Mouse (Mus musculus): ENCODE measurements around the gene Gapdhs. TPM values are rescaled to one million over a fixed set of nuclear protein-coding genes. Genes with fewer than 3 reads are reported as not detected.

Gene Gapdhs
- polyA plus RNA-seq, 1 experiment from 2014 or later, result not detected

GRCm38 (mm10) chr7:30707441-30707840, 36.0 kb downstream of the Gapdhs start:
- no peak overlapping the region for H3K27ac ChIP-seq
- H3K9ac ChIP-seq, result no peak overlapping the region
- H3K27me3 ChIP-seq (replicated peaks), result peaks cover 21% of the 10 kb centered on the region; the same call in 1 of the 2 replicates
- WGBS (ENCODE audit: insufficient replicate concordance), result 81% methylated on average over 1 of the region's 1 CpGs
- no peak for ATAC-seq
- H3K9me3 ChIP-seq (replicated peaks), result no peaks in the 10 kb centered on the region
- H3K4me1 ChIP-seq, result peaks cover 28% of the 10 kb centered on the region
- H3K4me3 ChIP-seq, result no peak overlapping the region
- no peak overlapping the region for H3K4me2 ChIP-seq
- H3K36me3 ChIP-seq, result no peaks in the 10 kb centered on the region

GRCm38 (mm10) chr7:30706214-30706882, 37.1 kb downstream of the Gapdhs start:
- Histone ChIP-seq H3K27ac (no peak overlapping the region), H3K9me3 (replicated peaks) (no peaks in the 10 kb centered on the region), H3K4me1 (peaks cover 26% of the 10 kb centered on the region), H3K36me3 (no peaks in the 10 kb centered on the region), H3K9ac (no peak overlapping the region), H3K4me3 (no peak overlapping the region), H3K27me3 (replicated peaks) (peaks cover 10% of the 10 kb centered on the region; the same call in 1 of the 2 replicates), H3K4me2 (peak overlapping the region; percentile 45)
- ATAC-seq, result peak; percentile 68
- 28% methylated on average over 8 of the region's 8 CpGs for WGBS (ENCODE audit: insufficient replicate concordance)

GRCm38 (mm10) chr7:30698589-30698988, 44.9 kb downstream of the Gapdhs start, which contains the start of gene 2200002J24Rik:
Gene 2200002J24Rik, plus strand, starts transcription at chr7:30698926.
- no peaks in the 10 kb centered on the region for H3K27me3 ChIP-seq (replicated peaks)
- no peak within 1 kb of the TSS for H3K4me2 ChIP-seq
- ATAC-seq, result peak; percentile 66; the same call in 1 of the 2 replicates
- no peak within 1 kb of the TSS for H3K4me3 ChIP-seq
- H3K9ac ChIP-seq, result no peak within 1 kb of the TSS
- 38% methylated on average over 9 of the region's 9 CpGs for WGBS (ENCODE audit: insufficient replicate concordance)
- H3K9me3 ChIP-seq (replicated peaks), result no peaks in the 10 kb centered on the region
- no peaks in the 10 kb centered on the region for H3K36me3 ChIP-seq
- peaks cover 5% of the 10 kb centered on the region for H3K4me1 ChIP-seq
- no peak within 1 kb of the TSS for H3K27ac ChIP-seq

- no peak overlapping the region for H3K4me3 ChIP-seq
- H3K27ac ChIP-seq, result no peak overlapping the region
- H3K9me3 ChIP-seq (replicated peaks), result no peaks in the 10 kb centered on the region
- WGBS (ENCODE audit: insufficient replicate concordance), result 17% methylated on average over 5 of the region's 5 CpGs
- H3K36me3 ChIP-seq, result no peaks in the 10 kb centered on the region
- no peak overlapping the region for H3K4me2 ChIP-seq
- H3K27me3 ChIP-seq (replicated peaks), result no peaks in the 10 kb centered on the region
- no peak overlapping the region for H3K9ac ChIP-seq
- peaks cover 5% of the 10 kb centered on the region for H3K4me1 ChIP-seq
- no peak for ATAC-seq
Measured at GRCm38 (mm10) chr7:30698101-30698500, 45.4 kb downstream of the Gapdhs start.

- WGBS (ENCODE audit: insufficient replicate concordance), result 84% methylated on average over 6 of the region's 6 CpGs
- no peak overlapping the region for H3K9ac ChIP-seq
- no peaks in the 10 kb centered on the region for H3K9me3 ChIP-seq (replicated peaks)
- ATAC-seq, result no peak
- no peaks in the 10 kb centered on the region for H3K36me3 ChIP-seq
- peaks cover 7% of the 10 kb centered on the region; the same call in 1 of the 2 replicates for H3K27me3 ChIP-seq (replicated peaks)
- H3K4me1 ChIP-seq, result no peaks in the 10 kb centered on the region
- no peak overlapping the region for H3K4me2 ChIP-seq
- H3K4me3 ChIP-seq, result no peak overlapping the region
- H3K27ac ChIP-seq, result no peak overlapping the region
Measured at GRCm38 (mm10) chr7:30688325-30688724, 55.2 kb downstream of the Gapdhs start.

- H3K27ac ChIP-seq, result no peak overlapping the region
- ATAC-seq, result no peak
Measured at GRCm38 (mm10) chr7:30683425-30683824, 60.1 kb downstream of the Gapdhs start.

GRCm38 (mm10) chr7:30681897-30682296, 61.6 kb downstream of the Gapdhs start:
- no peak overlapping the region for H3K27ac ChIP-seq
- 71% methylated on average over 5 of the region's 5 CpGs for WGBS (ENCODE audit: insufficient replicate concordance)
- H3K27me3 ChIP-seq (replicated peaks), result no peaks in the 10 kb centered on the region
- no peak for ATAC-seq
- H3K36me3 ChIP-seq, result no peaks in the 10 kb centered on the region
- no peaks in the 10 kb centered on the region for H3K9me3 ChIP-seq (replicated peaks)
- H3K9ac ChIP-seq, result no peak overlapping the region
- no peak overlapping the region for H3K4me2 ChIP-seq
- H3K4me1 ChIP-seq, result no peaks in the 10 kb centered on the region
- H3K4me3 ChIP-seq, result no peak overlapping the region

More at GRCm38 (mm10) chr7:30683425-30683824, 60.1 kb downstream of the Gapdhs start:
- Histone ChIP-seq H3K4me1 (no peaks in the 10 kb centered on the region), H3K9me3 (replicated peaks) (no peaks in the 10 kb centered on the region), H3K36me3 (no peaks in the 10 kb centered on the region), H3K27me3 (replicated peaks) (peaks cover 6% of the 10 kb centered on the region; the same call in 1 of the 2 replicates), H3K4me3 (no peak overlapping the region), H3K9ac (no peak overlapping the region), H3K4me2 (no peak overlapping the region)
- WGBS (ENCODE audit: insufficient replicate concordance), result 23% methylated on average over 2 of the region's 2 CpGs

Other genes with a start within 250 kb of the Gapdhs start
- 4.0 and 4.8 TPM in 2 replicates for gene Arhgap33, start 208.6 kb downstream of the Gapdhs start, polyA plus RNA-seq (2016; fragmentation: Nextera tagmentation; extraction: Ambion mirVana)
- gene Hspb6, start 191.5 kb downstream of the Gapdhs start, polyA plus RNA-seq (2016; fragmentation: Nextera tagmentation; extraction: Ambion mirVana), result 5.0 and 5.4 TPM in 2 replicates
- 5.3 and 5.6 TPM in 2 replicates for gene Proser3, start 191.4 kb downstream of the Gapdhs start, polyA plus RNA-seq (2016; fragmentation: Nextera tagmentation; extraction: Ambion mirVana)
- 30.3 and 31.4 TPM in 2 replicates for gene Lin37, start 183.8 kb downstream of the Gapdhs start, polyA plus RNA-seq (2016; fragmentation: Nextera tagmentation; extraction: Ambion mirVana)
- gene U2af1l4, start 180.4 kb downstream of the Gapdhs start, polyA plus RNA-seq (2016; fragmentation: Nextera tagmentation; extraction: Ambion mirVana), result 51.9 and 55.1 TPM in 2 replicates
- gene Gm49396, start 180.3 kb downstream of the Gapdhs start, polyA plus RNA-seq (2016; fragmentation: Nextera tagmentation; extraction: Ambion mirVana), result 5.8 and 6.7 TPM in 2 replicates
- gene Psenen, start 180.1 kb downstream of the Gapdhs start, polyA plus RNA-seq (2016; fragmentation: Nextera tagmentation; extraction: Ambion mirVana), result 83.3 and 87.9 TPM in 2 replicates
- gene Igflr1, start 178.3 kb downstream of the Gapdhs start, polyA plus RNA-seq (2016; fragmentation: Nextera tagmentation; extraction: Ambion mirVana), result 3.0 and 3.9 TPM in 2 replicates
- 4.5 and 4.9 TPM in 2 replicates for gene Kmt2b, start 155.0 kb downstream of the Gapdhs start, polyA plus RNA-seq (2016; fragmentation: Nextera tagmentation; extraction: Ambion mirVana)
- gene Zbtb32, start 144.8 kb downstream of the Gapdhs start, polyA plus RNA-seq (2016; fragmentation: Nextera tagmentation; extraction: Ambion mirVana), result 0.17 and 0.20 TPM in 2 replicates
- gene Upk1a, start 130.8 kb downstream of the Gapdhs start, polyA plus RNA-seq (2016; fragmentation: Nextera tagmentation; extraction: Ambion mirVana), result 0.25 and 0.33 TPM in 2 replicates
- 691 and 732 TPM in 2 replicates for gene Cox6b1, start 117.5 kb downstream of the Gapdhs start, polyA plus RNA-seq (2016; fragmentation: Nextera tagmentation; extraction: Ambion mirVana)
- gene Etv2, start 107.8 kb downstream of the Gapdhs start, polyA plus RNA-seq (2016; fragmentation: Nextera tagmentation; extraction: Ambion mirVana), result 0.12 and 0.19 TPM in 2 replicates
- gene Rbm42, start 93.4 kb downstream of the Gapdhs start, polyA plus RNA-seq (2016; fragmentation: Nextera tagmentation; extraction: Ambion mirVana), result 83.1 and 83.5 TPM in 2 replicates
- gene Haus5, start 78.7 kb downstream of the Gapdhs start, polyA plus RNA-seq (2016; fragmentation: Nextera tagmentation; extraction: Ambion mirVana), result 47.8 and 50.4 TPM in 2 replicates
- gene Pmis2, start 72.1 kb downstream of the Gapdhs start, polyA plus RNA-seq (2016; fragmentation: Nextera tagmentation; extraction: Ambion mirVana), result not detected in 2 replicates
- 0.65 and 1.0 TPM in 2 replicates for gene 2200002J24Rik, start 44.8 kb downstream of the Gapdhs start, polyA plus RNA-seq (2016; fragmentation: Nextera tagmentation; extraction: Ambion mirVana)
- gene Atp4a, start 31.5 kb downstream of the Gapdhs start, polyA plus RNA-seq (2016; fragmentation: Nextera tagmentation; extraction: Ambion mirVana), result 1.8 and 1.9 TPM in 2 replicates
- gene Tmem147, start 14.1 kb downstream of the Gapdhs start, polyA plus RNA-seq (2016; fragmentation: Nextera tagmentation; extraction: Ambion mirVana), result 125 and 126 TPM in 2 replicates
- 0.19 and 0.41 TPM in 2 replicates for gene Sbsn, start 7.8 kb upstream of the Gapdhs start, polyA plus RNA-seq (2016; fragmentation: Nextera tagmentation; extraction: Ambion mirVana)
- not detected in 2 replicates for gene Dmkn, start 20.1 kb upstream of the Gapdhs start, polyA plus RNA-seq (2016; fragmentation: Nextera tagmentation; extraction: Ambion mirVana)
- not detected in 2 replicates for gene Krtdap, start 44.2 kb upstream of the Gapdhs start, polyA plus RNA-seq (2016; fragmentation: Nextera tagmentation; extraction: Ambion mirVana)
- gene Ffar2, start 80.1 kb upstream of the Gapdhs start, polyA plus RNA-seq (2016; fragmentation: Nextera tagmentation; extraction: Ambion mirVana), result 0.21 and 0.53 TPM in 2 replicates
- not detected in 2 replicates for gene Ffar3, start 112.5 kb upstream of the Gapdhs start, polyA plus RNA-seq (2016; fragmentation: Nextera tagmentation; extraction: Ambion mirVana)
- gene Ffar1, start 117.9 kb upstream of the Gapdhs start, polyA plus RNA-seq (2016; fragmentation: Nextera tagmentation; extraction: Ambion mirVana), result not detected in 2 replicates
- gene Cd22, start 136.7 kb upstream of the Gapdhs start, polyA plus RNA-seq (2016; fragmentation: Nextera tagmentation; extraction: Ambion mirVana), result 0.21 and 0.38 TPM in 2 replicates
- gene Mag, start 171.2 kb upstream of the Gapdhs start, polyA plus RNA-seq (2016; fragmentation: Nextera tagmentation; extraction: Ambion mirVana), result 0.13 and 0.20 TPM in 2 replicates
- gene Hamp2, start 181.0 kb upstream of the Gapdhs start, polyA plus RNA-seq (2016; fragmentation: Nextera tagmentation; extraction: Ambion mirVana), result not detected in 2 replicates
- 0.38 TPM in 1 of 2 replicates, not detected in the other for gene Hamp, start 200.4 kb upstream of the Gapdhs start, polyA plus RNA-seq (2016; fragmentation: Nextera tagmentation; extraction: Ambion mirVana)
- 13.9 and 18.1 TPM in 2 replicates for gene Usf2, start 213.1 kb upstream of the Gapdhs start, polyA plus RNA-seq (2016; fragmentation: Nextera tagmentation; extraction: Ambion mirVana)
- gene Lsr, start 229.8 kb upstream of the Gapdhs start, polyA plus RNA-seq (2016; fragmentation: Nextera tagmentation; extraction: Ambion mirVana), result 27.3 and 28.2 TPM in 2 replicates
- gene Fam187b, start 230.1 kb upstream of the Gapdhs start, polyA plus RNA-seq (2016; fragmentation: Nextera tagmentation; extraction: Ambion mirVana), result 1.9 and 2.8 TPM in 2 replicates

Measured in liver, embryonic 12.5 days (tissue).